Mouse (Mus musculus) lung, adult 2 months (tissue): ENCODE measurements at regions not wholly inside any gene's neighbourhood (a gene's known extent, or its start where the extent isn't known, plus 50 kb on each side); places are given as distances from the start of the nearest gene placed in this dataset.

Experiments
- DNase-seq: peaks from one replicate; pipeline ENCODE4 v3.0.0; 2022
- H3K4me1 ChIP-seq: fragments of 200-500 bp; 2 replicates; pipeline ENCODE4 v1.6.1; 2011; ENCODE audit warnings: low read length; ENCODE audit not compliant: control insufficient read depth, insufficient read depth
- H3K4me3 ChIP-seq: fragments of 200-500 bp; replicated peaks from 2 replicates; pipeline ENCODE3; 2011; ENCODE audit warnings: low read depth, mild to moderate bottlenecking, control low read depth, low read length; ENCODE audit errors: extremely low read depth
- CTCF ChIP-seq: fragments of 200-500 bp; IDR thresholded peaks from 2 replicates; pipeline ENCODE4 v1.5.1; 2011; ENCODE audit warnings: mild to moderate bottlenecking, low read length, control low read depth; ENCODE audit not compliant: insufficient read depth
- POLR2A ChIP-seq: fragments of 200-500 bp; IDR thresholded peaks from 2 replicates; pipeline ENCODE4 v1.6.1; 2011; ENCODE audit warnings: low read depth, mild to moderate bottlenecking, control low read depth, low read length, borderline replicate concordance; ENCODE audit errors: extremely low read depth
- WGBS: fragments of 180-500 bp; shearing (Covaris S2); methylation state at CpG from one replicate; pipeline ENCODE4 v1.1.7; 2018; 5-methylcytosine and 5-hydroxymethylcytosine counted together

DNA sequence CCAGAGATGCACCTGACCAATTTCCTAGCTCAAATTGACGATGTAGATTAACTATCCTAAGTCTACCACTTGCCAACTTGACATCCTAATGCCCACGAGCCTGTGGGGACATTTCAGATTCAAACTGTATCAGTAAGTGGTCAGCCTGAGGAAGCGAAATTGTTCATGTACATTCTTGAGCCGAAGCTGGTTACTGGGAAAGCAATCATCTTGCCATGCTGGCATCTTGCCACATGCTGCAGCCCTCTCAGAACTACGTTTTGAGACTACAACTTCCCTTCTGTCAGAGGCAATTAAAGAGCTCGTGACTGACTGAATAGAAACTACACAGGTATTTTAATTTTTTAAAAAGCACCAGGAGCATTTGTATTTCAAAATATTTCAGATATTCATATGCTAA lies 239.7 kb downstream of the Dact1 start:
- DNase-seq = no peak
- no peak overlapping the region for H3K4me3 ChIP-seq
- WGBS = 34% methylated on average over 6 of the region's 6 CpGs
- no peaks in the 10 kb centered on the region for H3K4me1 ChIP-seq
- TF ChIP-seq CTCF (no peak), POLR2A (no peak)

DNA sequence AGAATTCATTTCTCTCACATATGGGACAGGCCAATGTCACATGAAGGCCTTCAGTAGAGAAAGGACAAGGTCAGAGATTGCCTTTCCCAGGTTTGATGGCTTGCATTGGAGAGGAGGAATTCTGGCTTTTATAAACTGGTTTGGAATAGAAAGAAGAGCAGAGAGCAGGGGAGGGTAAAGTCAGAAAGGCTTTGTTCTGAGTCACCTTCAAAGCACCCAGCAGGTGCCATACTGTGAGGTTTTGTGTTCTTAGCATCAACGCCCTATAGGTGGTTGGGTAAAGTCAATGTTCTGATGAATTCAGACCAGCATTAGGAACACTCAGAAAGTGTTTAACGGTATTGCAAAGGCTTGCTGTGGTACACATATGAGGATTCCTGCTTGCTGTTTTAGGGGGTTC lies 244.5 kb downstream of the Dact1 start:
- TF ChIP-seq CTCF (no peak), POLR2A (no peak)
- no peak overlapping the region for H3K4me3 ChIP-seq
- WGBS = 66% methylated on average over 2 of the region's 2 CpGs
- no peaks in the 10 kb centered on the region for H3K4me1 ChIP-seq
- no peak for DNase-seq

DNA sequence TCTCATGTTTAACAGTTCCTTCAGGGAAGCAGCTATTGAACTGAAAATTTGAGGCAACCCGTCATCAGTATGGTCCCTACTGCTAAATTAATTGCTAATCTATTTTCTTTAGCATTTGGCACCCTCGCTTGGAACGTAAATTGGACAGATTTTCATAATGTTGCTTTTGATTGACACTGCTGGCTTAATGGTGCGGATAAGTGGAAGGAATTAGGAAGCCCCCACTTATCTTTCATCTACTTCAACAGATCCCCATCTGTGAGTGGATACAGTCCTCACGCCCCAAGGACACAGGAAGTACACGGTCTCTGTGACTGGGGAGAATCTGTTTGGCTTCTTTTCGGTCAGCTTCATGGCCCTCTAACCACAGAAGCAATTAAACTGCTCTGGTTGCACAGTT lies 251.6 kb downstream of the Dact1 start:
- TF ChIP-seq CTCF (no peak), POLR2A (no peak)
- Histone ChIP-seq H3K4me3 (no peak overlapping the region), H3K4me1 (no peaks in the 10 kb centered on the region)
- WGBS = 76% methylated on average over 7 of the region's 7 CpGs
- DNase-seq = no peak

DNA sequence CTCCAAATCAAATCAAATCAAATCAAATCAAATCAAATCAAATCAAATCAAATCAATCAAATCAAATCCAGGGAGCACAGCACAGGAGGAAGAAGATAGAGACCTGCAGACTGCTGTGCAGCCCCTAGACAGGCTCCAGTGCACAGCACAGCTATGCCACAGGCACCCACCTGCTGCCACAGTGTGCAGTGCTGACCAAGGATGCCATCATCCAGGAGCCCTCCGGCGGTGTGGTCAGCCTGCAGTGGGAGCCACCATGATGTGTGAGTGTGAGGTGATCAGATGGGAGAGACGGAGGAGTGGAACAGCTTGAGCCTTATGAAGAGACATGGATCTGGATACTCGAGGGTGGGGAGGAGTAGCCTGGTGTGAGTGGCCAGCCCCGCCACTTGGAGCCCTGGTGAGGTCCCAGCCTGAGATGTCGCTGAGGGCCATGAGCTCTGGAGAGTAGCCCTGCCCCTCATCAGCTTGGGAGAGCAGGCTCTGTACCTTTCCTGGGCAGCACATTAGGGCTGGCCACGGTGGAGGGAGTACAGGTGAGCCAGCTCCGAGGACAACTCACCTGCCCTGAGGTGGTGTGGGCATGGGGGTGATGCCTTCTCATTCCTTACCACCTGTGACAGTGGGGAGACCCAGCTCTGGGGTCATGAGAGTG lies 252.4 kb downstream of the Dact1 start:
- WGBS = 87% methylated on average over 8 of the region's 8 CpGs
- TF ChIP-seq CTCF (no peak), POLR2A (no peak)
- H3K4me1 ChIP-seq = no peaks in the 10 kb centered on the region

DNA sequence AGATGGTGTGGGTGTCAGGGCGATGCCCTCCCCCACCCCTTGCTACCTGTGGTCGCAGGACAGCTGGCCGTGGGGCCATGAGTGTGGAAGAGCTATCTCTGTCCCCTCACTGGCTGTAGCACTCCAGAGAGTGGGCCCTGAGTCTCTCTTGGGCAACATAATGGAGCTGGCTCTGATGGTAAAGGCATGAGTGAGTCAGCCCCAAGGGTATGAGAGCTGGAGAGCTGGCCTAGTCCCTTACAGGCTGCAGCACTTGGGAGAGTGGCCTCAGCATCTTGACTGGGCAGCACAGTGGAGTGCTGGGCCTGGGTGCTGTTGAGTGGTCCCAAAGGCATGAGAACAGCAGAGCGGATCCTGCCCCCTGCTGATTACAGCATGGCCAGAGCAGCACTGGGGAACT lies 253.5 kb downstream of the Dact1 start:
- TF ChIP-seq CTCF (no peak), POLR2A (no peak)
- WGBS = 90% methylated on average over 4 of the region's 4 CpGs
- DNase-seq = no peak
- Histone ChIP-seq H3K4me3 (no peak overlapping the region), H3K4me1 (no peaks in the 10 kb centered on the region)

More for the DNA sequence above, 252.4 kb downstream of the Dact1 start:
- DNase-seq = no peak
- H3K4me3 ChIP-seq = no peak overlapping the region

DNA sequence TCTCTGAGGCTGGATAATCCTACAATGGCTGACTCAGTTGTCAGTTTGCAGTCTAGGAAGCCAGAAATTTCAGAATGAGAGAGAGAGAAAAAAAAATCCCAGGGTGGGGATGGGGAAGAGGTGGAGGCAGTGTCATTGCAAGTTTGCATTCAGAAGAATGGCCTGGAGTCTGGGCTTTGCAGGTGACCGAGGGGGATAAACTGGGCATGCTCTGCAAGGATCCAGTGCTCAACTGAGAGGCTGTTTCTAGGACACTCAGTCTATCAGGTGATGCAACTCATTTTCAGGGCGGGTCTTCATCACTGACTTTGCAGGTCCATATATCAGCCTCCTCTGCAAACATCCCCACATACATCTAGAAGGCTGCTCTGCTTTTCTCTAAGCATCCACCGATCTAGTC lies 256.7 kb downstream of the Dact1 start:
- no peak overlapping the region for H3K4me3 ChIP-seq
- TF ChIP-seq CTCF (no peak), POLR2A (no peak)
- no peak for DNase-seq
- H3K4me1 ChIP-seq = no peaks in the 10 kb centered on the region
- 91% methylated on average over 3 of the region's 3 CpGs for WGBS

DNA sequence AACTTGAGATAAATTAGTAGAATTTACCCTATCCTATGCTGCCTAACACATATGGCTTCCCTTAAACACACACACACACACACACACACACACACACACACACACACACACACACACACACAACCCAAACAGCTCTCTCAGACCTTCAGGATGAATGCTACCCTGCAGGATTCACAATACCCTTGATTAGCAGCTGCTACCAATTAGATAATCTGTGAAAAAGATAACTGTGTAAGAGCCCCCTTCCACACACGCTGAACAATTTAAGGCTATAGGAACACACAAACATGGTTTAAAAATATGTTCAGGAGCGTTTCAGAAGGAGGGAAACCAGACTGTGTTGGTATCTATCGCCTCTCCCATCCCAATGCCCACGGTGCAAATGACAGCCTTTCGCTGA lies 258.6 kb downstream of the Dact1 start:
- no peak for TF ChIP-seq CTCF
- Histone ChIP-seq H3K4me1 (no peaks in the 10 kb centered on the region), H3K4me3 (no peak overlapping the region)
- DNase-seq = no peak
- WGBS = 82% methylated on average over 5 of the region's 5 CpGs

DNA sequence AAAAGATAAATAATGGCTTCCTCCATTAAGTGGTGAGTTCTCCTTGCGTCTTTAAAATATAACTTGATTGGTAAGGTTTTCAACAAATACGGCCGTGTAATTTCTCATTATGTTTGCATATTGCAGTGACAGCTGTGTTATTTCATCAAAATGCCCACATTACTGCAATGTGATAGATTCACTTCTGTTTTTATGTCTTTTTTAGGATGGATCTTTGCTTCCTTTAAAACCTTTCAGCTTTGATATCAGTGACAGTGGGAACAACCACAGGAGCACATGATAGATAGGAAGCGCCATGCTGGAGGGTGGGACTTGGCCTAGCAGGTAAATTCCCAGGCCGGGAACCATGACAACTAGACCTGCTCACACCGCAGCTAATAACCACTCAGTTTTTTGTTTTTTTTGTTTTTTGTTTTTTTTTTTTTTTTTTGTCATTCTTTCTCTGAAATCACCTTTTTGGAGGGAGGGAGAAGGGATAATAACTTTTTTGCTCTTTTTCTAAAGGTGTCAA lies 259.3 kb downstream of the Dact1 start:
- Histone ChIP-seq H3K4me1 (no peaks in the 10 kb centered on the region), H3K4me3 (no peak overlapping the region)
- no peak for TF ChIP-seq CTCF
- no peak for TF ChIP-seq POLR2A
- 66% methylated on average over 6 of the region's 6 CpGs for WGBS
- no peak for DNase-seq

DNA sequence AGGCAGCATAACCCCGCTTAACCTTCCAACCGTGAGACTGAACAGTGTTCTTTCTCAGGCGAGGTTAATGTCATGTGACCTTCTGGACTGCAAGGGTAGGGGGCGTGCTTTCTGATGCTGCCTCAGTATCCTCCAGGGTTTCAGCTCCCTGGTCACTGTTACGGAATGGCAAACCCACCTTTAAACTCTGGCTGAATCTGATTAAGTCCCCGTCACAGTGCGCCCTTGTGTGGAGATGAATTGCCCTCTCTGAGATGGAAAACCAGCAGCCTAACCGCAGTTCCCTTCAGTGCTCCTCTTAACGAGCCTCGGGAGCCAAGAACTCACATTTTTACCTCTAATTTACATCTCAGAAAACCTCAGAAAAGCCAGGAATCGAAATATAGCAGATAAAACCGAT lies 260.0 kb downstream of the Dact1 start:
- DNase-seq = no peak
- no peak overlapping the region for H3K4me3 ChIP-seq
- H3K4me1 ChIP-seq = no peaks in the 10 kb centered on the region
- 57% methylated on average over 12 of the region's 12 CpGs for WGBS
- no peak for TF ChIP-seq POLR2A
- no peak for TF ChIP-seq CTCF

DNA sequence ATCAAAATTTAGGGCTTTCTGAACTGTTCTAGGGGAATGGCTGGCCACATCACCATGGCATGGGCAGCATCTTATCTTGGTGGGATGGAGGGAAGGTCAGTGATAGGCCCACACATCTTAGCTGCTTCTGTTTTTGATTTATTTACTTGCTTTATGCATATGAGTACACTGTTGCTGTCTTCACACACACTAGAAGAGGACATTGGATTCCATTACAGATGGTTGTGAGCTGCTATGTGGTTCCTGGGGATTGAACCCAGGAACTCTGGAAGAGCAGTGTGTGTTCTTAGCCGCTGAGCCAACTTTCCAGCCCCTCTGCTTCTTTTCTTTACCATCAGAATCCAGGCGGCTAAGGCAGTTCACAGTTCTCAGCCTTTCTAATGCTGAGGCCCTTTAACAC lies 260.4 kb downstream of the Dact1 start:
- Histone ChIP-seq H3K4me3 (no peak overlapping the region), H3K4me1 (no peaks in the 10 kb centered on the region)
- WGBS = 73% methylated on average over 2 of the region's 2 CpGs
- TF ChIP-seq POLR2A (no peak), CTCF (no peak)
- DNase-seq = no peak
